Mouse (Mus musculus): ENCODE results near the gene Gnb3. TPM values are rescaled to one million over a fixed set of nuclear protein-coding genes. Genes with fewer than 3 reads are reported as not detected.
A peak's percentile ranks its signal among the peaks of the same experiment; 100 is the strongest.

Gene Gnb3
- polyA plus RNA-seq, 1 experiment from 2014 or later = 0.54 TPM

DNA sequence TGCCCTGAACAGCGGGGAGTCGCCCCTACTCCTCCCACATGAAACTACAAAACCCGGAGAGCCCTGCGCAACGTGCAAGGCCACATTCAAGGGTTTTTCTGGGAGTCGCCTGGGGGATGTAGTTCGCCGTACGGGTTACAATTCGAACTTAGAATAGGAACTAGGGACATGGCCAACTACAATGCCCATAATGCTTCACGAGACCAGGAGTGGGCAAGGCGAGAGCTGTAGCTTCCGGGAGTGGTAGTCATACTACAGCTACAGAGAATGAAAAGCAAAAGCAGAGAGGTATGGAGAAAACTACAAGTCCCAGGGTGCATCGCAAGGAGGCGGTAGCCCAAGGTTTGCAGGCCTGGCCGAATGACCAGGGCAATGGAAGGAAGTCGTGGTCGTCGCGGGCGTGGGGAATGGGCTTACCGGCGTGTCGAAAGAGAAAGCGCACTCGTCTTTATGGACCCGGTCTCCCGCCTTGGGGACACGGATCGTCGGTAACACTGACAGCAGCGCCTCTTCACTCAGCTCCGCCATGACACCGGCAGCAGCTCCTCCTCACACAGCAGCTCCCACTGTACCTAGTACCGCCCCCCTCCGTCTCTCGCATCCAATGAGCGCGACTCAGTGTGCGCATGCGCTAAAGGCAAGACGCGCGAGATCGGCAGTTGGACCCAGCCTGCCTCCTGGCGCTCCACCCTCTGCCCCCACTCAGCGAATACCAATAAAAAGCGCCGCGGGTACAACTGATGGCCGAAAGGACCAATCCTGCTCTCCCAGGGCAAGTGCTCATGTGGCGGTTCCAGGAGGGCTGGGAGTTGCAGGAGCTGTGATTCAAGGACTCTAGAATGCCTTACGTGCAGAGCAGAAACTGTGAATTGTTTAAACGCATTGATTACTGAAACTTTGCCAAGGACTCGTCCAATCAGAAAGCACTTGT is 10.9 kb downstream of the Gnb3 start, which contains the start of the genes Usp5 and Cdca3:
Gene Usp5, minus strand, starts transcription at position 617 of the 931 bp plus-strand sequence.
Gene Cdca3, plus strand, starts transcription at position 680 of the 931 bp plus-strand sequence.
- peak within 1 kb of the TSS; percentile 60 for H3K9ac ChIP-seq (replicated peaks; ENCODE audit: low read depth, low read length)
- H3K4me2 ChIP-seq (ENCODE audit: low read depth, low read length) = peak within 1 kb of the TSS; percentile 65
- peaks cover 19% of the 10 kb centered on the region for H3K36me3 ChIP-seq (ENCODE audit: control insufficient read depth, insufficient read depth, low read length)
- H3K4me3 ChIP-seq (ENCODE audit: low read depth, low read length) = peak within 1 kb of the TSS; percentile 47
- H3K27me3 ChIP-seq (ENCODE audit: control insufficient read depth, insufficient read depth, low read length) = no peaks in the 10 kb centered on the region
- peak within 1 kb of the TSS; percentile 78 for H3K27ac ChIP-seq (ENCODE audit: low read depth, low read length)
- peak; percentile 94 for ATAC-seq (ENCODE audit: low read depth)
- peaks cover 16% of the 10 kb centered on the region for H3K4me1 ChIP-seq (ENCODE audit: control insufficient read depth, insufficient read depth, low read length)
- H3K9me3 ChIP-seq (ENCODE audit: control insufficient read depth, low read length) = no peaks in the 10 kb centered on the region
- WGBS = under 1% methylated on average over 55 of the region's 55 CpGs

DNA sequence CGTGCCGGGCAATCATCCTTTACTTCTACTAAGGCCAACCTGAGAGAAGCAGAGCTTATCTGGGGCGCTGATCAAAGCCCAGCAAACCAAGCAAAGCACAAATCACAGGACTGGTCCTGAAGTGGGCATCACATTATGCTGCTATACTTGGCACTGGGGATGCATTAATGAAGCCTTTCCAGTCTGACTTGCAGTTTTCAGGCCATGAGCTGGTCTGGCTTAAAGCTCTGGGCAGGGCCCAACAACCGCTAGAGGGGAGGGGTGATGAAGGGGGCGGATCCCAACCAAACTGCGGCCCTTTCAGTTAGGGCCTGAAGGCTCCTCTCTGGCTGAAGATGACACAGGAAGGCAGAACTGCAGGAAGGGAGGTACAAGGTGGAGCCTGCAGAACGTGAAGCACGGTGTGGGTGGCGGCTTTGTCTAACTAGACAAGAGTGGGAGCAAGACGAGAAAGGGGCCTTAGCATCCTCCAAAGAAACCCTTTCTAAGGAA is 11.9 kb downstream of the Gnb3 start:
- ATAC-seq (ENCODE audit: low read depth) = no peak
- peak overlapping the region; percentile 47 for H3K4me3 ChIP-seq (ENCODE audit: low read depth, low read length)
- peak overlapping the region; percentile 51 for H3K9ac ChIP-seq (replicated peaks; ENCODE audit: low read depth, low read length)
- peaks cover 29% of the 10 kb centered on the region for H3K36me3 ChIP-seq (ENCODE audit: control insufficient read depth, insufficient read depth, low read length)
- H3K9me3 ChIP-seq (ENCODE audit: control insufficient read depth, low read length) = no peaks in the 10 kb centered on the region
- H3K4me2 ChIP-seq (ENCODE audit: low read depth, low read length) = peak overlapping the region; percentile 65
- peak overlapping the region; percentile 2; the same call in 1 of the 2 replicates for H3K27ac ChIP-seq (ENCODE audit: low read depth, low read length)
- peaks cover 16% of the 10 kb centered on the region for H3K4me1 ChIP-seq (ENCODE audit: control insufficient read depth, insufficient read depth, low read length)
- H3K27me3 ChIP-seq (ENCODE audit: control insufficient read depth, insufficient read depth, low read length) = no peaks in the 10 kb centered on the region
- 22% methylated on average over 10 of the region's 10 CpGs for WGBS

DNA sequence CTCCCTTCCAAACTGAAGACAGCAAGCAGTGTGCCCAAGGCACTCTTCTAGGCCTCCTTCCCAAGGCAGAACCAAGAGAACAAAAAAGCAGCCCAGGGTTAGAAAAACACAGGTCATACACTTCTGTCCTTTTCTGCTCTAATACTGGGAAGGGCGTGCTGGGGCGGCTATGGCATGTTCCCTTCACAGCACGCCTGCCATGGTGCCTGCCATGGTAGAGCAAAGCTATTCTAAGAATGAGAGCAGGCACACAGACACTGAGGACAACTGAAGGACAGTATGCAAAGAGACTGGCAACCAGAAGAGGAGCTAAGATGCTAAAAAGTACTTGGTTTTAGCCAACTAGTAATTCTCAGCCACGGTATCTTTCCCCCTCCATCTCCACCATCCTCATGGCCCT is 18.0 kb downstream of the Gnb3 start:
- Histone ChIP-seq H3K4me3 (ENCODE audit: low read depth, low read length) (no peak overlapping the region), H3K4me1 (ENCODE audit: control insufficient read depth, insufficient read depth, low read length) (no peaks in the 10 kb centered on the region), H3K4me2 (ENCODE audit: low read depth, low read length) (no peak overlapping the region), H3K36me3 (ENCODE audit: control insufficient read depth, insufficient read depth, low read length) (peaks cover 88% of the 10 kb centered on the region), H3K9me3 (ENCODE audit: control insufficient read depth, low read length) (no peaks in the 10 kb centered on the region), H3K27me3 (ENCODE audit: control insufficient read depth, insufficient read depth, low read length) (no peaks in the 10 kb centered on the region), H3K27ac (ENCODE audit: low read depth, low read length) (no peak overlapping the region), H3K9ac (replicated peaks; ENCODE audit: low read depth, low read length) (no peak overlapping the region)
- no peak for ATAC-seq (ENCODE audit: low read depth)
- over 99% methylated on average over 4 of the region's 4 CpGs for WGBS

DNA sequence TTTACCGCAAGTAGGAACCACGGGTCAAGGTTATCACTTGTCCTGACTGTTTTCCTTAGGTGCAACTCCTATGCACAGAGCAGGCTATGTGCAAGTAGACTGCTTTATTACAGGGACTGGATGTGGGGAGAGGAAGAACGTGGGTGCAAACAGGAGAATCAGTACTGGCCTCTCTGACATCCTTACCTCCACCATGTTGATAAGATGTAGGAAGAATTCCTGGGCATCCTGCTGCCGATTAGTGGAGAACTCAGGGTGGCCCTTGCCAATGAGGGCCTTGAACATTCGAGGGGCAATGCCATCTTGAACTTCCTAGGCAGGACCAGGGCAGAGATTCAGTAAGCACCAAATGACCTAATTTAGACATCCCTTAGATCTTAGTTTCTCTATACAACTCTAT is 19.2 kb downstream of the Gnb3 start:
- ATAC-seq (ENCODE audit: low read depth) = no peak
- no peak overlapping the region for H3K4me3 ChIP-seq (ENCODE audit: low read depth, low read length)
- H3K36me3 ChIP-seq (ENCODE audit: control insufficient read depth, insufficient read depth, low read length) = peaks cover 92% of the 10 kb centered on the region
- H3K9ac ChIP-seq (replicated peaks; ENCODE audit: low read depth, low read length) = no peak overlapping the region
- no peaks in the 10 kb centered on the region for H3K9me3 ChIP-seq (ENCODE audit: control insufficient read depth, low read length)
- H3K4me2 ChIP-seq (ENCODE audit: low read depth, low read length) = no peak overlapping the region
- WGBS = 96% methylated on average over 5 of the region's 5 CpGs
- no peaks in the 10 kb centered on the region for H3K4me1 ChIP-seq (ENCODE audit: control insufficient read depth, insufficient read depth, low read length)
- no peak overlapping the region for H3K27ac ChIP-seq (ENCODE audit: low read depth, low read length)
- H3K27me3 ChIP-seq (ENCODE audit: control insufficient read depth, insufficient read depth, low read length) = no peaks in the 10 kb centered on the region

DNA sequence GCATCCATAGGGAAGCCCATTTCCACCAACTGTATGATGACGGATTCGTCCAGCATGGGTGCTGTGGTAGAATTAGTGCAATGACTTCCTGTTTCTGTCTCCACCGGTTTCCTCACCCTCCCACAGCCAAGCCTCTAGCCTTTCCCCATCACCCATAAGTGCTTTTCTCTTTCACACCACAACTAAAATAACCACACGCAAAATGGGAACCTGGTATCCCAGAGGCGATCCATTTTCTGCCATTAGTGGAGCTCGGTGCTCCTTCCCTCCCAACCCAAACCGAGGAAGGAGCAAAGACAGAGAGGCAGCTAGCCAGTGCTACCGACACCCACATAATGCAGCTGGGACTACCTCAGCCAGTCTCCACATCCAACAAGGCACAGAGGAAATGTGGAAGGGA is 22.1 kb downstream of the Gnb3 start:
- H3K27ac ChIP-seq (ENCODE audit: low read depth, low read length) = no peak overlapping the region
- ATAC-seq (ENCODE audit: low read depth) = no peak
- H3K27me3 ChIP-seq (ENCODE audit: control insufficient read depth, insufficient read depth, low read length) = no peaks in the 10 kb centered on the region
- 96% methylated on average over 8 of the region's 8 CpGs for WGBS
- H3K36me3 ChIP-seq (ENCODE audit: control insufficient read depth, insufficient read depth, low read length) = peaks cover 66% of the 10 kb centered on the region
- H3K4me1 ChIP-seq (ENCODE audit: control insufficient read depth, insufficient read depth, low read length) = peaks cover 6% of the 10 kb centered on the region
- no peak overlapping the region for H3K4me2 ChIP-seq (ENCODE audit: low read depth, low read length)
- H3K4me3 ChIP-seq (ENCODE audit: low read depth, low read length) = no peak overlapping the region
- no peak overlapping the region for H3K9ac ChIP-seq (replicated peaks; ENCODE audit: low read depth, low read length)
- no peaks in the 10 kb centered on the region for H3K9me3 ChIP-seq (ENCODE audit: control insufficient read depth, low read length)

DNA sequence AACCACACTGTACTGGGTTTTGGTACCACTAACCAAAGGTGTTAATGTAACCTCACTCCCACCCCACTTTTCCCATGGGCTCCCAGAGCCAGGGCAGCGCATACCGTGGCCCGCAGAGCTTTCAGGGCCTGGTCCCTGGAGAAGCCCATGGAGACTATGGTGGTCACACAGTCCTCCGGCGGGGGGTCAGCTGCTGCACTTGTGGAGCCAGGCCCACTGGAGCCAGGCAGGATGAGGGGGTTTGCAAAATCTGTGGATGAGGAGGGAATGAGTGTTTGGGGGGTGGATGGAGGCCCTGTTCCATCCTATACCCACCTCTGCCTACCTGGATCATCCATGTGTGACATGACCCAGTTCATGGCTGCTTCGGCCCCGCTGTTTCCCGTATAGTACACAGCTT is 22.5 kb downstream of the Gnb3 start:
- WGBS = 94% methylated on average over 8 of the region's 8 CpGs
- Histone ChIP-seq H3K4me2 (ENCODE audit: low read depth, low read length) (no peak overlapping the region), H3K4me1 (ENCODE audit: control insufficient read depth, insufficient read depth, low read length) (peaks cover 10% of the 10 kb centered on the region), H3K27ac (ENCODE audit: low read depth, low read length) (no peak overlapping the region), H3K9me3 (ENCODE audit: control insufficient read depth, low read length) (no peaks in the 10 kb centered on the region), H3K9ac (replicated peaks; ENCODE audit: low read depth, low read length) (no peak overlapping the region), H3K4me3 (ENCODE audit: low read depth, low read length) (no peak overlapping the region), H3K36me3 (ENCODE audit: control insufficient read depth, insufficient read depth, low read length) (peaks cover 61% of the 10 kb centered on the region), H3K27me3 (ENCODE audit: control insufficient read depth, insufficient read depth, low read length) (no peaks in the 10 kb centered on the region)
- no peak for ATAC-seq (ENCODE audit: low read depth)

DNA sequence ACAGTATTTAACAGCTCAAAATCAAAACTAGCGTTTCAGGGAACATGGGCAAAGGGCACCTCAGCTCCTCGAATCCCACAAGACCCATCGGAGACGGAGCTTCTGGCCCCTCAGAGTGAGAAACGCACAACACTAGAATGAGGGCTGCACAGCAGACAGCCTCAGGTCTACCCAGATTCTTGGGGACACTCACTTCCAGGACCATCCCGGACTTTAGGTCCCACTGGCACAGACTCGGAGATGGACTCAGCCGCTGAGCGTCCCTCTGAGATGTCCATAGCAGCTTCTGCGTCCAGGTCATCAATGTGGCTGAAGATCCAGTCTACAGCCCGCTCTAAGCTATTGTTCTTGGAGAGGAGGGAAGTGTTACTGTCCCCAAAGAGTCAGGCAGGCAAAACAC is 22.9 kb downstream of the Gnb3 start:
- Histone ChIP-seq H3K9ac (replicated peaks; ENCODE audit: low read depth, low read length) (no peak overlapping the region), H3K36me3 (ENCODE audit: control insufficient read depth, insufficient read depth, low read length) (peaks cover 58% of the 10 kb centered on the region), H3K4me1 (ENCODE audit: control insufficient read depth, insufficient read depth, low read length) (peaks cover 15% of the 10 kb centered on the region), H3K4me2 (ENCODE audit: low read depth, low read length) (no peak overlapping the region), H3K9me3 (ENCODE audit: control insufficient read depth, low read length) (no peaks in the 10 kb centered on the region), H3K4me3 (ENCODE audit: low read depth, low read length) (no peak overlapping the region), H3K27me3 (ENCODE audit: control insufficient read depth, insufficient read depth, low read length) (no peaks in the 10 kb centered on the region), H3K27ac (ENCODE audit: low read depth, low read length) (no peak overlapping the region)
- WGBS = 95% methylated on average over 11 of the region's 11 CpGs
- ATAC-seq (ENCODE audit: low read depth) = no peak

DNA sequence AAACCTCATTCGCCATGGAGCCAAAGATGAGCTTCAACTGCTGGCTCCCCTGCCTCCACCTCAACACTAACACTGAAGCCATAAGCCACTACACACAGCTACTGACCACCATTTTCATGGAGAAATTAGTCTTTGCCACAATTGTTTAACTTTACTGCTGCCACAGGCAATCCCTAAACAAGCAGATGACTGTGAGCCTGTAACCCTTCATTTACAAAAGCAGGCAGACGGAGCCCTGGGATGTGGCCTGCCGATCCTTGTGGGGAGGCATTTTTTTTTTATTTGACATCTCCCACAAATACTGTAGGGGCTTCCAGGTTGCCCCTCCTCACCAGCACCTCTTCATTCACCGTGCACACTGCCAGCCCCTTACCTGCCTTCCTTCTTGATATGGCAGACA is 23.5 kb downstream of the Gnb3 start:
- Histone ChIP-seq H3K4me3 (ENCODE audit: low read depth, low read length) (no peak overlapping the region), H3K4me1 (ENCODE audit: control insufficient read depth, insufficient read depth, low read length) (peaks cover 16% of the 10 kb centered on the region), H3K9ac (replicated peaks; ENCODE audit: low read depth, low read length) (no peak overlapping the region), H3K27ac (ENCODE audit: low read depth, low read length) (no peak overlapping the region), H3K36me3 (ENCODE audit: control insufficient read depth, insufficient read depth, low read length) (peaks cover 58% of the 10 kb centered on the region), H3K27me3 (ENCODE audit: control insufficient read depth, insufficient read depth, low read length) (no peaks in the 10 kb centered on the region), H3K9me3 (ENCODE audit: control insufficient read depth, low read length) (no peaks in the 10 kb centered on the region), H3K4me2 (ENCODE audit: low read depth, low read length) (no peak overlapping the region)
- ATAC-seq (ENCODE audit: low read depth) = no peak
- 94% methylated on average over 4 of the region's 4 CpGs for WGBS

Measured in neural tube, embryonic 14.5 days (tissue).